Mouse (Mus musculus) lung, embryonic 16.5 days (tissue): ENCODE data around the gene Vmn1r204. TPM values are rescaled to one million over a fixed set of nuclear protein-coding genes. Genes with fewer than 3 reads are reported as not detected.
"Not testable (repeated sequence)": the region's sequence is repeated elsewhere in the genome, so short reads cannot be mapped to it uniquely, and the experiment has no call there.

Source experiments
- ATAC-seq: fragments of 200-750 bp; cut with Nextera tagmentation; 2 replicates; pipeline ENCODE4 v1.8.0; 2017; ENCODE audit warnings: low read depth, mild to moderate bottlenecking, moderate library complexity
- H3K27ac ChIP-seq: fragments of 300-500 bp; sonication (generic); 2 replicates; pipeline ENCODE4 v1.5.1; 2014; ENCODE audit warnings: mild to moderate bottlenecking, control low read depth, low read length
- H3K27me3 ChIP-seq: fragments of 300-500 bp; sonication (generic); 2 replicates; pipeline ENCODE4 v1.6.1; 2014; ENCODE audit warnings: low read depth, low read length, mixed read lengths; ENCODE audit not compliant: control insufficient read depth, insufficient read depth
- H3K36me3 ChIP-seq: fragments of 300-500 bp; sonication (generic); 2 replicates; pipeline ENCODE4 v1.6.1; 2014; ENCODE audit warnings: low read length; ENCODE audit not compliant: control insufficient read depth, insufficient read depth
- H3K4me1 ChIP-seq: fragments of 300-500 bp; sonication (generic); replicated peaks from 2 replicates; pipeline ENCODE4 v1.6.1; 2014; ENCODE audit warnings: low read length, mixed read lengths; ENCODE audit not compliant: control insufficient read depth, insufficient read depth
- H3K4me2 ChIP-seq: fragments of 300-500 bp; sonication (generic); 2 replicates; pipeline ENCODE4 v1.6.1; 2014; ENCODE audit warnings: low read depth, low read length, control low read depth
- H3K4me3 ChIP-seq: fragments of 300-500 bp; sonication (generic); 2 replicates; pipeline ENCODE4 v1.5.1; 2014; ENCODE audit warnings: mild to moderate bottlenecking, low read length, control low read depth
- H3K9ac ChIP-seq: fragments of 300-500 bp; sonication (generic); 2 replicates; pipeline ENCODE4 v1.6.1; 2014; ENCODE audit warnings: low read length, control low read depth
- H3K9me3 ChIP-seq: fragments of 300-500 bp; sonication (generic); 2 replicates; pipeline ENCODE4 v1.6.1; 2016; ENCODE audit warnings: low read length; ENCODE audit not compliant: control insufficient read depth
- WGBS: fragments of 180-500 bp; shearing (Covaris S2); extraction: QIAGEN DNeasy Blood & Tissue Kit; methylation state at CpG from one replicate; pipeline ENCODE4 v1.1.7; 2014; 5-methylcytosine and 5-hydroxymethylcytosine counted together
- polyA plus RNA-seq: library from polyadenylated mRNA; unstranded; fragments of >200 nt; fragmentation: Nextera tagmentation; extraction: Ambion mirVana; gene quantifications from 2 replicates; pipeline ENCODE4 v1.2.1, GENCODE M21; 2015

Vmn1r204 gene
- polyA plus RNA-seq, result not detected in 2 replicates

GRCm38 (mm10) chr13:22552898-22553297, at the start of gene Vmn1r204:
TSS of gene Vmn1r204 (plus strand) at chr13:22553198.
- H3K36me3 ChIP-seq, H3K27ac ChIP-seq, H3K4me2 ChIP-seq, H3K4me3 ChIP-seq, H3K27me3 ChIP-seq, H3K9me3 ChIP-seq, H3K4me1 ChIP-seq, H3K9ac ChIP-seq, ATAC-seq: not testable (repeated sequence)
- 40% methylated on average over 1 of the region's 1 CpGs for WGBS

- Histone ChIP-seq H3K4me3 (no peak within 1 kb of the TSS), H3K9me3 (no peaks in the 10 kb centered on the region), H3K27ac (no peak within 1 kb of the TSS), H3K27me3 (no peaks in the 10 kb centered on the region), H3K9ac (no peak within 1 kb of the TSS), H3K36me3 (no peaks in the 10 kb centered on the region), H3K4me2 (no peak within 1 kb of the TSS), H3K4me1 (no peaks in the 10 kb centered on the region)
- no peak for ATAC-seq
Observed at GRCm38 (mm10) chr13:22505281-22505680, 47.7 kb upstream of the Vmn1r204 start, which contains the start of gene Vmn1r202. TSS of gene Vmn1r202 (minus strand) at chr13:22505381.

GRCm38 (mm10) chr13:22517814-22518213, 35.2 kb upstream of the Vmn1r204 start, which contains the start of gene Vmn1r203:
TSS of gene Vmn1r203 (plus strand) at chr13:22518114.
- H3K36me3 ChIP-seq, result no peaks in the 10 kb centered on the region

GRCm38 (mm10) chr13:22574911-22575310, 21.9 kb downstream of the Vmn1r204 start:
- 76% methylated on average over 3 of the region's 3 CpGs for WGBS
- not testable (repeated sequence) for H3K36me3 ChIP-seq

More at GRCm38 (mm10) chr13:22517814-22518213, 35.2 kb upstream of the Vmn1r204 start, which contains the start of gene Vmn1r203:
- Histone ChIP-seq H3K4me2 (no peak within 1 kb of the TSS), H3K4me3 (no peak within 1 kb of the TSS), H3K4me1 (no peaks in the 10 kb centered on the region), H3K27ac (no peak within 1 kb of the TSS), H3K27me3 (no peaks in the 10 kb centered on the region), H3K9me3 (no peaks in the 10 kb centered on the region), H3K9ac (no peak within 1 kb of the TSS)
- ATAC-seq, result no peak

GRCm38 (mm10) chr13:22583336-22583735, 30.3 kb downstream of the Vmn1r204 start:
- WGBS, result 77% methylated on average over 14 of the region's 14 CpGs
- ATAC-seq, H3K9ac ChIP-seq, H3K27ac ChIP-seq, H3K4me1 ChIP-seq, H3K36me3 ChIP-seq, H3K9me3 ChIP-seq, H3K4me3 ChIP-seq, H3K4me2 ChIP-seq, H3K27me3 ChIP-seq: not testable (repeated sequence)

More at GRCm38 (mm10) chr13:22574911-22575310, 21.9 kb downstream of the Vmn1r204 start:
- not testable (repeated sequence) for H3K27me3 ChIP-seq, H3K27ac ChIP-seq, ATAC-seq, H3K4me3 ChIP-seq, H3K9me3 ChIP-seq, H3K4me1 ChIP-seq, H3K9ac ChIP-seq, H3K4me2 ChIP-seq

GRCm38 (mm10) chr13:22592900-22593299, 39.9 kb downstream of the Vmn1r204 start, which contains the start of gene Vmn1r205:
TSS of gene Vmn1r205 (minus strand) at chr13:22593000.
- Histone ChIP-seq H3K4me2 (no peak within 1 kb of the TSS), H3K9me3 (no peaks in the 10 kb centered on the region), H3K4me1 (no peaks in the 10 kb centered on the region), H3K4me3 (no peak within 1 kb of the TSS), H3K9ac (no peak within 1 kb of the TSS), H3K27ac (no peak within 1 kb of the TSS), H3K27me3 (no peaks in the 10 kb centered on the region), H3K36me3 (no peaks in the 10 kb centered on the region)
- WGBS, result 78% methylated on average over 3 of the region's 3 CpGs
- no peak for ATAC-seq

Other genes with a start within 250 kb of the Vmn1r204 start
- not detected in 2 replicates for gene Vmn1r197, start 228.6 kb upstream of the Vmn1r204 start, polyA plus RNA-seq
- gene Vmn1r198, start 202.8 kb upstream of the Vmn1r204 start, polyA plus RNA-seq, result not detected in 2 replicates
- not detected in 2 replicates for gene Vmn1r199, start 173.4 kb upstream of the Vmn1r204 start, polyA plus RNA-seq
- gene Vmn1r200, start 162.8 kb upstream of the Vmn1r204 start, polyA plus RNA-seq, result not detected in 2 replicates
- not detected in 2 replicates for gene Vmn1r201, start 81.3 kb upstream of the Vmn1r204 start, polyA plus RNA-seq
- not detected in 2 replicates for gene Vmn1r202, start 47.8 kb upstream of the Vmn1r204 start, polyA plus RNA-seq
- gene Vmn1r203, start 35.1 kb upstream of the Vmn1r204 start, polyA plus RNA-seq, result not detected in 2 replicates
- not detected in 2 replicates for gene Vmn1r205, start 39.8 kb downstream of the Vmn1r204 start, polyA plus RNA-seq
- gene Vmn1r206, start 71.1 kb downstream of the Vmn1r204 start, polyA plus RNA-seq, result not detected in 2 replicates
- gene Vmn1r207-ps, start 176.4 kb downstream of the Vmn1r204 start, polyA plus RNA-seq, result not detected in 2 replicates
- gene Vmn1r208, start 224.2 kb downstream of the Vmn1r204 start, polyA plus RNA-seq, result not detected in 2 replicates